Mouse (Mus musculus) adrenal gland (tissue): ENCODE measurements around the gene Diaph3.

Experiments used
- intact Hi-C: fragments of 180-260 bp; cut with DNase I; formaldehyde crosslinking; loops from one replicate; pipeline ENCODE4 v1.15.1; 2025

The Diaph3 gene

GRCm38 (mm10) chr14:86861277-86861946 is 279.6 kb downstream of the Diaph3 start:
- intact Hi-C loops, result loop anchor here (10.0 kb wide), 1 partner anchor 453 kb away; no protein-coding TSS in a partner anchor

DNA sequence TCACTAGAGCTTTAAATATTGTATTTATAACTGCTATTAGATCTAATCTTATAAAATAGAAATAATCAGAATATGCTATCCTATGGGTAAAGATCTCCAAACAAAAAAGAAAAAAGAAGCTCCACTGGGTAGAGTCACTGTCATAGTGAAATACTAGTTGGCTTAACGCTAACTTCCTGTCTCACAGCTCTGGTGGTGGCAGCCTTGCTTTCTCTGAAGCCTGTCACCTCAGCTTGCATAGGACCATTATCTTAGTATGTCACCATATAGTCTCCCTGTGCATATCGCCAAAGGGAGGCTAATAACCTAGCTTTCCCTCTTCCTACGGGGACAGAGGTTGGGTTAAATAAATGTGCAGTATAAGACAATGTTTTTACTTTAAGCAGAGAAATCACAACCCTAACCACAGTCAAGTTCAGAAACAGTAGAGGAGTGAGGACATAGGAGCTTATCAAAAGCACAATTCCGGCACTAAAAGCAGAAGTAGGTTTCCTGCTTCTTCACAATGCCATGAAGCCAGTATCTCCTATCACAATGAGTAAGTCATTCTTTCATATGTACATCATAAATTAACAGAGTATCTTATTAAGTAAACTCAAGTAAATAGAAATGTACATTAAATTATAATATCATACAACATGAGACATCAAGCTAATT is 293.8 kb downstream of the Diaph3 start:
- intact Hi-C loops, result no loop called here

- intact Hi-C loops, result no loop called here
Observed at GRCm38 (mm10) chr14:86844075-86844474, 297.0 kb downstream of the Diaph3 start.

- intact Hi-C loops, result no loop called here
Observed at GRCm38 (mm10) chr14:86837642-86838041, 303.4 kb downstream of the Diaph3 start.

GRCm38 (mm10) chr14:86834851-86835250 is 306.2 kb downstream of the Diaph3 start:
- intact Hi-C loops, result no loop called here

- intact Hi-C loops, result no loop called here
Observed at GRCm38 (mm10) chr14:86834269-86834668, 306.8 kb downstream of the Diaph3 start.

DNA sequence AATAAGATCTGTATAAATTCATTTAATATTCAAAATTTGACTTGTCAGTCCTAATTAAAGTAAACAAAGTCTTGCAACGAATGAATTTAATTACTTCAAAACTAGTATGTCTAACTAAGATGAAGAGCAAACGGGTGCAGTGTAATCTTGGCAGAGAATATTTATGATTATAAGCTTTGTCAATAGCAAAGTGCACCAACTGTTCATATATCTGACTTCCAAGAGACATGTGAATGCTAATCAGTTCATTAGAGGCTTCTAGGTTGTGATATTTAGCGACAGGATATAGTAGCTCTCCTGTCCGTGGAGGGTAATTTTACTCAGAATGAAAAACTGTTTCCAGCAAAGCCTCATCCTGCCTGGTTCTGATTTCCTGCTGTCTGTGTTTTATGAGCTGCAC is 308.0 kb downstream of the Diaph3 start:
- intact Hi-C loops, result no loop called here

- intact Hi-C loops, result no loop called here
Observed at GRCm38 (mm10) chr14:86816246-86816645, 324.8 kb downstream of the Diaph3 start.

GRCm38 (mm10) chr14:86788880-86789641 is 352.0 kb downstream of the Diaph3 start:
- intact Hi-C loops, result no loop called here

- intact Hi-C loops, result no loop called here
Observed at GRCm38 (mm10) chr14:86786866-86787265, 354.2 kb downstream of the Diaph3 start.

DNA sequence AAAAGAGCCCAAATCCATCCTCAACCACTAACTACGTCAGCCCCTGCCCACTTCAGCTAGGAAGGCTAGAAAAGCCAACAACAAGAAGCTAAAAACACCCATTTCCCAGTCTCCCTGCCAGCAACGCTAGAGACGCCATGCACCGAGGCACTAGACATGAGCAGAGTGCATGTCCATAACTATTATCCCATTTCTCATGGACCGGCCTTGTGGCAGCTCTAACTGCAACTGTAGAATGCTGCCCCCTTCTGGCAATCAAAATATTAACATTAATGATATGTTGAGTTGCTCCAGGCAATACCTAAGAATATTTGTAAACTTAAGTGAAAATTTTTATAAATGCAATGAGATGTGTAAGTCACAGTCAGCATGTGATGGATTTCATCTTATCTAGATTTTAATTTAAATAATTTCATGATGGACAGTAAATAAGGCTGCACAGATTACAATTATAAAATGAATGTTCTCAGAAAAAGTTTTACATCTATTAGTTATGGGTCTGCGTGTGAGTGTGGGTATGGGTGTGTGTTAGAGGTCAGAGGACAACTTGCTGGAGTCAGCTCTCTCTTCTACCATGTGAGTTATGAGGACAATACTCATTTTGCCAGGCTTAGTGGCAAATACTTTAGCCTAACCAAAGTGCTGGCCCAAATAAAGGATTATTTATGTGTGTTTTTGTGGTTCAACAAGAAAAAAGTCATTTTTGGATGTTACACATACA is 359.3 kb downstream of the Diaph3 start:
- intact Hi-C loops, result loop anchor here (2.0 kb wide), 1 partner anchor 103 kb away; no protein-coding TSS in a partner anchor

DNA sequence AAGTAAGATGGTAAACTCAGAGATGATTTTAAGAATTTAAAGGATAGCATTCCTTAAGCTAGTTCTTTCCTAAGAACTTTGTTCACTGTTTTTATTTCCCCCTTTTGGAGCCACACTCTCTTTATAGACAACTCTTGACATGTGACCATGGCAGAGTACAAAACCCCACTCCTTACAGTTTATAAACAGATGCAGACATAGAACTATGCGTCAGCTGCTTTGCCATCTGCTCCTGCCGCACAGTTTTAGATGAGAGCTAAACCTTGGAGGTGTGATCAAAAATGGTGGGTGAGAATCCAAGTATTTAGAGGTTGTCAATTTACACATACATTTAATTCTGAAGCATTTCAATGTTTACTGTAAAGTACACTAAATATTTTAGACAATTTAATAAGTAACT is 367.7 kb downstream of the Diaph3 start:
- intact Hi-C loops, result no loop called here

GRCm38 (mm10) chr14:86772176-86773150 is 368.6 kb downstream of the Diaph3 start:
- intact Hi-C loops, result no loop called here

DNA sequence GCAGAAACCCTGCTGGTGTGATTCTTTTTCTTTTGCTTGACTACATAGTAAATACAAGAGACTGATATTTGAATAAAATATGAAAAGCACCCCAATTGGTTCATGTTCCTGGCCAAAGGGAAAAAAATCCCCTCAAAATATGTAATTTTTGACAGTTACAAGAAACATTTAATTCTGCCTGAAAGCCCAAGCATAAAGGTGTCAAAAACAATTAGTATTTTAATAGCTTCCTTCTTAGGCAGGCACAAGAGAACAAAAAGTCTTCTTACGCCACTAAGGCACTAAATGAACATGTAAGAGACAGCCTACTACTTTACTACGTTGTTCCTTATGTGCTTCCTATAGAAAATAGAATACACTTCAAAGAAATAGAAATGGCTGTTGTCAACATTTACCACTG is 376.7 kb downstream of the Diaph3 start:
- intact Hi-C loops, result no loop called here

DNA sequence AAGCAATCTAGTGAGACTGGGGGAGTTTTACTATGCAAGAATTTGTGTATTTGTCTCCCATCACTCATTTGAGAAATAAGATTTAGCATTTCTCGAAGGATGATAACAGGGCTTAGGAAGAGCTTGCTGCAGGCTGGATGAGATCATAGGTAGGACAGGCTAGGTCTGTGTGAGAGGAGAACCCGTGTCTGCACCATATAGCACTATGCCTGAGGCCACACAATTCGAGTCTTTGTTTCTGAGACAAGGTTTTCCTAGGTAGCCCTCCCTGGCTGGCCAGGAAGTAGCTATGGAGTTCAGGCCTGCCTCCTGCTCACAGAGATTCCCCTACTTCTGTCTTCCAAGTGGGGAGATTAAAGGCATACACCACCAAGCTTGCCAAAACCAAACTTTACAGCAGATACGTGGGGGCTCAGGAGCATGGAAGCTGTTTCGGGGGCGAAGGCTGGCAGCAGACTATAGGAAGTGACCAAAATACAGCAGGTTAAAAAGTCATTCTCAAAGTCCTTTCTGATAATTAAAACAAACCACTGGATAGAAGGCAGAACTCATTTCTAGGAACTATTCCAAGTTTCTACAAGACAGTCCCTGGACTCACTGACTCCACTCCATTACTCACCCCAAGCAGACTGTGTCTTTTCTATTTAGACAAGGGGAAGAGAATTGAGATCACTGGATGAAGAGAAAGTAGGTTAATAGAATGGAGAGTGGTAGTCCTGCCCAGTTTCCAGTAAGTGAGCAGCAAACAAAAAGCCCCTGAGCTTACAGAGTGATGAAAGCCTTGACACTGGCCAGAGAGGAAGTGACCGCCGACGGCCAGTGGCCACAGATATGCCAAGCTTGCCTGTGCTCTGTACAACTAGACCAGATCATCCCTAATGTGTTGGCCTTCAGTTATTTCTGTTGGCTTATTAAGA is 383.2 kb downstream of the Diaph3 start:
- intact Hi-C loops, result no loop called here

DNA sequence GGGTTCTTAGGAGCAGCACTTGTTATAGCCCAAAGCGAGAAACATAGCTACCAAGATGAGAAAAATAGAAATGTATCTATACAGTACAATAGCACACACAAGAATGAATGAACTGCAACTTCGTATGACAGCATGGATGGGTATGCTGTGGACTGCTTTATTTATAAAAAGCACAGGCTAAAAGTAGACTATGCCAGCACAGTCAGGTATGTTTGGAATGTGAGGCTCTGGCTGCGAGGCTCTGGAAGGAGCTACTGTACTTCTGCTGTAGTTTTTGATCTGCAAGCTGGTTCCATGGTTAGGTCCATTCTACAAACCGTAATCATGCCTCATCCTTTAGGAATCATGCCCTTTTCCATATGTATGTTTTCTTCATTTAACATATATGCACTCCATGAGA is 383.9 kb downstream of the Diaph3 start:
- intact Hi-C loops, result no loop called here

DNA sequence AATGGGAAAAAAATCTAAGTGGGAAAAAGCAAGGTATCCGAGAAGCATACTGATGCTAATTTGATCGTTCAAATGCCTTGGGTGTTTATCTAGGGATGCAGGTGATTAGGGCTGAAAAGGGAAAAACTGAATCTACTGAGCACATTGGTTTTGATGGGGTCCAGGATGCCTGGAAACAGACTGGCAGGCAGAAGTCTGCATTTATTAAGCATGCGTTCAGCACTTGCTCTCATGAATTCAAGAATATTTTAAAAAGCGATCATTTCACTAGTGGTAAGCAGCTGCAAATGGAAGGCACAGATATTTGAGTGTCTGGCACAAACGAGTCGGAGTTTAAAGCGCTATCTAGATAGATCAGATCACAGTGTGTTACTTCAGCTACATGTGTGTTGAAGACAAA is 390.7 kb downstream of the Diaph3 start:
- intact Hi-C loops, result no loop called here

- intact Hi-C loops, result no loop called here
Observed at GRCm38 (mm10) chr14:86749425-86749824, 391.6 kb downstream of the Diaph3 start.

GRCm38 (mm10) chr14:86748876-86749275 is 392.2 kb downstream of the Diaph3 start:
- intact Hi-C loops, result no loop called here
